Mouse (Mus musculus) cortical plate, adult 2 months (tissue): ENCODE data around the gene Auts2.

ENCODE experiments used
- CTCF ChIP-seq: fragments of 200-500 bp; IDR thresholded peaks from 2 replicates; pipeline ENCODE4 v1.5.1; 2011; ENCODE audit warnings: mild to moderate bottlenecking, control low read depth, low read length; ENCODE audit not compliant: insufficient read depth; ENCODE audit errors: extremely low read depth
- POLR2A ChIP-seq: fragments of 200-500 bp; IDR thresholded peaks from 2 replicates; pipeline ENCODE4 v1.6.1; 2011; ENCODE audit warnings: mild to moderate bottlenecking, low read length, control low read depth; ENCODE audit not compliant: insufficient read depth; ENCODE audit errors: extremely low read depth

GRCm38 (mm10) chr5:131722791-131723190, 820.4 kb downstream of the Auts2 start:
- TF ChIP-seq CTCF (no peak), POLR2A (no peak)
